Mouse (Mus musculus) ovary, postnatal 14 days (tissue): ENCODE data around the gene Fam78a.

Source experiments
- DNase-seq: peaks from one replicate; pipeline ENCODE4 v3.0.0; 2022; ENCODE audit warnings: low spot score

Gene Fam78a

DNA sequence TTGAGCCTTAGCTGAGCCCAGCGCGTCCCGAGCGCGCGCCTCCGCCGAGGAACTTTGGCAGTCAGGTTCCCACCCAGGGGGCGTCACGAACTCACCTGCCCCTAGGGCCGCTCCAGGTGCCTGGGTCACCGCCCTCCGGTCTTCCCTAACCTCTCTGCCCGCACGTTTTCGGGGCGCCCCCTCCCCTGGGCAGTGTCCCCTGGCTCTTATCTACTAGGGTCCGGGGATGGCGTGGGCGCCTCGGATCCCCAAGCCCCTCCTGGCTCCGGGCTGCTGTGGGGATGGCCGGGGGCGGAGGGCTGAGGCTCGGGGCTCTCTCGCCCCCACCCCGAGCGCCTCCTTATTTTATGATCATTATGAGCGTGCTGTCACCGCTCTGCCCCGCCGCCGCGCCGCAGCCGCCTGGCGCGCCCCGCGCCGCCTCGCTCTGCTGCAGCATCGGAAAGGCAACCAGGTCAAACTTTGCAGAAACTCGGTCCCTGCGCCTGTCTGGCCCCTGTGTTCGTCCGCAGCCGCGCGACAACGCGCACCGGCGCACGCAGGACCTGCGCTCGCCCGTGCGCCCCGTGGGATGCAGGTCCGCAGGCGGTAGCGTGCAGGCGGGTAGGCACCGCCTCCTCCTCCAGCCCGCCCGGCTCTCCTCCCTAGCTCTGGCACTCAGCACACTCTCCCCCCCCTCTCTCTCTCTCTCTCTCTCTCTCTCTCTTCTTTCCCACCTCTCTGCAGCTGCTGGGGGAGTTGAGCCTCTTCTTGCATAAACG is at the start of gene Fam78a:
Fam78a (minus strand) TSS at position 747 of the 761 bp plus-strand sequence.
- no peak for DNase-seq

- peak; percentile 83 for DNase-seq
These were observed 49.4 kb upstream of the Fam78a start for GRCm38 (mm10) chr2:32134039-32134438.

DNA sequence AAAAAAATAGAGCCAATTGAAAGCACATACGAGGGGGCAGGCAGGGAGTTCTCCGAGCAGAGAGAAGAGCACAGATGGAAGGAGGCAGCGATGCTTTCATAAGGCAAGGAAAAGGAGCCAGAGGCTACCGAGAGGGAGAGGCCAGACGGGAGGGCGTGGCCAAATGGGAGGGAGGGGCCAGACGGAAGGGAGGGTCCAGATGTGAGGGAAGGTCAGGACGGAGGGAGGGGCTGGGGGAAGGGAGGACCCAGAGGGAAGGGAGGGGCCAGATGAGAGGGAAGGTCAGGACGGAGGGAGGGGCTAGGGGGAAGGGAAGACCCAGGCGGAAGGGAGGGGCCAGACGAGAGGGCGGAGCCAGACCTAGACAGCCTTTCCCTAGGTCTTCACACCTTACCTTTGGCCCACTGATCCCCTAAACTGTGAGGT is 47.9 kb upstream of the Fam78a start:
- peak; percentile 58 for DNase-seq

- DNase-seq: no peak
These were observed 47.4 kb upstream of the Fam78a start for GRCm38 (mm10) chr2:32131866-32132566.

GRCm38 (mm10) chr2:32131205-32131834 is 46.7 kb upstream of the Fam78a start:
- DNase-seq: no peak

- no peak for DNase-seq
These were observed 45.8 kb upstream of the Fam78a start for GRCm38 (mm10) chr2:32130435-32130834.

- DNase-seq: no peak
These were observed 44.9 kb upstream of the Fam78a start for GRCm38 (mm10) chr2:32129383-32130074.

DNA sequence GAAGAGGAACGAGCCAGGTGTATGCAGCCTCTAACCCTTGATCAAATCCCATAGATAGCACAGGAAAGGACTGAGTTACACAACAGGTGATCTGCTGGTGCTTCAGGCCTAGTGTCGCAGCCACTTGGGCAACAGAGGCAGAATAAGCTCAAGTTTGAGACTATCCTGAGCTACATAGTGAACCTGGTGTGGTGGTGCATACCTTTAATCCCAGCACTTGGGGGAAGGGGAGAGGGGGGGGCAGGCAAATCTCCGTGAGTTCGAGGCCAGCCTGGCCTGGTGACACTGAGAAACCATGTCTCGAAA is 43.8 kb upstream of the Fam78a start:
- no peak for DNase-seq

DNA sequence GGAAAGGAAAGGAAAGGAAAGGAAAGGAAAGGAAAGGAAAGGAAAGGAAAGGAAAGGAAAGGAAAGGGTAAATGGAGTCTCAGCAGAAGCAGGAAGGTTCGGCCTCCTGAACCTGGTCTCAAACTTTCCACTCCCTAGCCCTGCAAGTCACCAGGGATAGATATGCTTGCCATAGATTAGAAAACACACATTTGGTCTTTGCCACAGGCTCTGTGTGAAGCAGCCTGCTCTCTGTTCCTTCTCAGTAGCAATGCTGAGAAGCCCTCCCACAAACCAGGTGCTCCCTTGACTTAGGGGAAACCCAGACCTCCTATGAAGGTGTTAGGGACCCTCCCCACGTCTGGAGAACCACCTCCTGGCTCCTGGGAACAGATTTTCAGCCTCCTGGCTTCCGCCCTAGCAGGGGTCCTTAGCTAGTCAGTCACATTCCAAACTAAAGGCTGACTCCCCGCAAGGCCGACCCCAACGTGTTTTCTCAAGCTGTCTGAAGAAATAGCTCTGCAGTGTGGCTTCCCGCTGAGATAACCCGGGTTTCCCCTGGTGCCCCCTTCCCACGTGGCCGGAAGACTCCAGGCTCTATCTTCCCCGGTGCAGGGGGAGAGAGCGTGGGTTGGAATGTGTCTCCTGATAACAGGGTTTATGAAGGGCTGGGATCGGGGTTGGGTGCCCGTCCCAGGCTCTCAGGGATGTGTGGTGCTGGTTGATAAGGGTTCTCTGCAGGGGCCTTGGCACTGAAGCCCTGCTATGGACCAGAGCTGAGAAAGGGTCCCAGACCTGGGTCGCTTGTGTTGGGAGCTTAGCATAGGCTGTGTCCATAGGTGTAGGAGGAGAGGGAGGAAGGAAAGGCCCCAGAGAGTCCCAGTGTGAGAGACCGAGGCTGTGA is 43.2 kb upstream of the Fam78a start:
- no peak for DNase-seq

DNA sequence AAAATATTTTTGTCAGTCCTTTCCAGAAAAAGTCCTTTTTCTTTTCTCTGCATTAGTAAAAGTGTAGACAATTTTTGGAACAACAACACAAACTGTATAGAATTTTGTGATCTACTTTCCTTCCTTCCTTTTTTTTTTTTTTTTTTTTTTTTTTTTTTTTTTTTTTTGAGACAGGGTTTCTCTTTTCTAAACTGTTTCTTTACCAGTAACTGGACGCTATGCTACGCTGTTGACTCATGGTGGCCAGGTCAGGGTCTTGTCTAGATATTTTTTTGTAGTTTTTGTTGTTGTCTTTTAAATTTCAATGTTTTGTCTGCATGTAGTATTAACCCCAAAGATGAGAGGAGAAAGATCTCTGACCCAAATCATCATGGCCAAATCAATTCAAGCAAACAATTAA is 37.1 kb upstream of the Fam78a start:
- no peak for DNase-seq

DNA sequence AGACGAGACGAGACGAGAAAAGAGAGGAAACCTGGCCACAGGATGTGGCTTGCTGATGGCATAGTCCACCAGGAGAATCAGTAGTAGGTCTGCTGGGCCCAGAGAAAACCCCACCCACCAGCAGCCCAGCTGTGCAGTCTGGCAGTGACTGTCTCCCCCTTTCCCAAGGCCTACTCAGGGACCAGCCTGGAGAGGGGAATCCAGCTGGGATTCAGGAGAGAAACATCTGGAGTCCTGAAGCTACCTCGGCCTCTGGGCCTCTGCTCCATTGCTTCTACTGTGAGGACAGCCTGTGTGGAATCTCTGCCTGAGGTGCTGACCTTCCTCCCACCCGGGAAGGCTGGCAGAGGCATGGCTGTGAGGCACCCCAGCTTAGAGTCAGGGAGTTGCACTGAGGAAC is 36.5 kb upstream of the Fam78a start:
- DNase-seq: no peak

- no peak for DNase-seq
These were observed 35.4 kb upstream of the Fam78a start for GRCm38 (mm10) chr2:32119802-32120750.

- DNase-seq: no peak
These were observed 31.2 kb upstream of the Fam78a start for GRCm38 (mm10) chr2:32115851-32116268.

- DNase-seq: no peak
These were observed 27.9 kb upstream of the Fam78a start for GRCm38 (mm10) chr2:32112548-32112947.

DNA sequence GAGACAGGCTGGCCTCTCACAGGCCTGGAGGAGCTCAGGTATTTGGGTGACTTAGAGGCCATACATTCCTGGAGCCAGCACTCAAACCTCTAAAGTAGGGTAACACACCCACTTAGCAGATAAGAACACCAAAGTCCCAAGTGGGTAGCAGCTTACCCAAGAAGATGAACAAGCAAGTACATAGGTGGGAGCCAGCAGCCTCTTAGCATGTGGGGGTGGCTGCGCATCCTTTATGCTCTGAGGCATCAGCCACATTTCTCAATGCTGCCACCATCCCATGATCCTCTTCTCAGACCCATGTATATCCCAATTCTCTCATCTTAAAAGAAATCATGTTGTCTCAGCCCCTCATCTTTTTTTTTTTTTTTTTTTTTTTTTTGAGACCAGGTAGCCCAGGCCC is 26.6 kb upstream of the Fam78a start:
- DNase-seq: no peak

DNA sequence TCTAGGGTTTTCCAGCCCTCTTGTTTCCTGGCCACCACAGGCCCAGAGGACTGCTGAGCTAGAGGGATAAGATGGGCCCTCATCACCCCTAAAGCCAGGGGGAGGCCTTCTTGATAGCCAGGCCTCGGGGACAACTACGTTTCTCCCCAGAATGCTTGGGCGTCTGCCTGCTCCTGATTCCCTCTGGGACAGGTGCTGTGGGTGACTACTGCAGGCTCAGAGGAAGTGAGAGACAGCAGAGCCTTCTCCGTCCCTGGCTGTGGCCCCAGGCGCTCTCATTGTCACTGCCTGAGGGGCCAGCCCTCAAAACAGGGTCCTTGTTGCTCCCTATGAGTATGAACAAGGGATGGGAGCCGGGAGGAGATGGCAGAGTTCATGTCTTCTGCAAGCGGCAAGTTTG is 21.3 kb upstream of the Fam78a start:
- no peak for DNase-seq

DNA sequence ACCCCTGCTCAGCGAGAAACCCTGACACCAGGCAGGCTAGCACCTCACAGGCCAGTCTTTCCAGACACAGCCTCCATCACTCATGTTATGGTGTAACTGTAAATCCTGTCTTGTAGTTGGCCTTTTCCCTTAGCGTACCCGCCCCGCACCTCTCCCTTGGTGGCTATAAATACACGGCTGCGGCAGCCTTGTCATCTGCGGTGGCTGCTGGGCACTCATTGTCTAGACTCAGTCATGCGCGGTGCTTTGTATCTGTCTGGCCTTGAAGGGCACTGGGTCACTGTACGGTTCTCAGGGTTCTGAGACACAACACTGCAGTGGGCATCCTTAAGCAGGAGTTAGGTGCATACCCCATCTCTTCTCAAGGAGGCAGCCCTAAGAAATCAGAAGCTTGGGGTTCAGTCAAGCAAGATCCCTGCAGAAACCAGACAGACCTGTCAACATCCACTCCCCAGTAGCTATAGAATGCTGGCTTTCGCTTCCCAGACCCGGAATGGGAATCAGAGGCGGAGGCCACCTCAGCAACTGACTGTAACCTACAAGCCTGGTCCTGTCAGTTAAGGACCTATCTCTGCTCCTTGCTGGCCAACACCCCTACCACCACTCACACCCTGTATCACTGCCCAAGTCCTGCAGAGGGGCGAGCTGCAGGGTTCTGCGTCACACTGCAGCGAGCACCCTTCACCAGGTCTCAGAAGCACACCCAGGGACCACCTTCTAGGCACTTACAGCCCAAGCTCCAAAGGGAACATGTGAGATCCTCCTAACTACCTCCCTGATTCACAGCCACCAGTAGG is 20.7 kb upstream of the Fam78a start:
- DNase-seq: no peak

GRCm38 (mm10) chr2:32104122-32104521 is 19.5 kb upstream of the Fam78a start:
- DNase-seq: no peak

DNA sequence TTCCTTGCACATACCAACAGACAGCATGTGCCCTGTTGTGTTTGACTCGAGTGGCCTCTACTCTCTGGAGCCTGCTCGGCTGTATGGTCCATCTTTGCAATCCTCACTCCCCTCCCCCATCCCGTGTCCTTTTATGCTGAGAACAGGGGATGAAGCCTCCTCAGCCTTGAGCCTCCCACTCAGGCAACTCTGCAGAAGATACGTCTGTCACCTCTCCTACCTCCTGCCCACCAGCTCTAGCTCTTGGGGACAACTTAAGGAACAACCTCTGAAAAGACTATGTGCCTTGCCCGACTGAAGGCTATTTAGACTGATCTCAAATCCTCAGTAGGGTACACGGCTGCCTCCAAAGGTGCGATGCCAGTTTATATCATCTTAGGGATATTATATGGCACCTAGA is 18.9 kb upstream of the Fam78a start:
- DNase-seq: no peak

DNA sequence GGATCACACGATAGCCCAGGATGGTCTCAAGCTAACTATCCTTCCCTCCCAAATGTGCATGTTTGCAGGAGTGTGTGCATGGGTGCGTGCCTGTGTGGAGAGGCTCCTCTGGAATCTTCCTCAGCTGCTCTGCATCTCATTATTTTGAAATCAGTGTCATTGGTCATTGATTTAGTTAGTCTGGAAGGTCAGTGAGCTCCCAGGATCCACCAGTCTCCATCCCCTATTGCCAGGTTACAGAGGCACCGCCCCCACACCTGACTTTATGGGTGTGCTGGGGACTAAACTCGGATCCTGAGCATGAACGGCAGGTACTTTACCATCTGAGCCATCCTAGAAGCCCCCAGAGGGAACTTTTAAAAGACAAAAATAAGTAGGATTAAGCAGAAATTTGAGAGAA is 18.3 kb upstream of the Fam78a start:
- DNase-seq: no peak
